Mouse (Mus musculus) heart, adult 9 months (tissue): ENCODE measurements around the gene Fto.
A peak's percentile ranks its signal among the peaks of the same experiment; 100 is the strongest.

Experiments used
- DNase-seq, 2 experiments: peaks; one replicate each; pipeline ENCODE4 v3.0.0; 2022; ENCODE audit warnings: low spot score in 2 of 2

Gene Fto

GRCm38 (mm10) chr8:91448667-91449329 is 135.5 kb downstream of the Fto start:
- no peak for DNase-seq

- no peak for DNase-seq
Measured at GRCm38 (mm10) chr8:91454926-91455325, 141.6 kb downstream of the Fto start.

DNA sequence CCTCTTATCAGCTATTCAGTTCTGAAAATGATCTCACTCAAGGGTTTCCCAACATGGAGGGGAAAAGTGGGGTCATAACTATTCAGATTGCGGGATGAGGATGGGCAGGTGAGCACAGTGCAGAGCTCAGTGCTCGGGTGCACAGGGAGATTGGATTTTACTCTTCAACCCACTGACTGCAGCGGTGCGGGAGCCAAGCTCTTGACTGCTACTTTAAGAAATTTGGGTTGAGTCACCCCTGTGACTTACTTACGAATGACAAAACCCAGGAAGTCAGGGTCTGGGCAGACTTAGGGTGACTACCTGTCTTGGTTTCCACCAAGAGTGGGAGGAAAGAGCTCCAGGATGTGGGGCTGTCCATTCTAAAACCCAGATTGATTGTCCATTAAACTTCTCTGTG is 142.3 kb downstream of the Fto start:
- DNase-seq, result no peak

- no peak for DNase-seq
Measured at GRCm38 (mm10) chr8:91458016-91458415, 144.7 kb downstream of the Fto start.

DNA sequence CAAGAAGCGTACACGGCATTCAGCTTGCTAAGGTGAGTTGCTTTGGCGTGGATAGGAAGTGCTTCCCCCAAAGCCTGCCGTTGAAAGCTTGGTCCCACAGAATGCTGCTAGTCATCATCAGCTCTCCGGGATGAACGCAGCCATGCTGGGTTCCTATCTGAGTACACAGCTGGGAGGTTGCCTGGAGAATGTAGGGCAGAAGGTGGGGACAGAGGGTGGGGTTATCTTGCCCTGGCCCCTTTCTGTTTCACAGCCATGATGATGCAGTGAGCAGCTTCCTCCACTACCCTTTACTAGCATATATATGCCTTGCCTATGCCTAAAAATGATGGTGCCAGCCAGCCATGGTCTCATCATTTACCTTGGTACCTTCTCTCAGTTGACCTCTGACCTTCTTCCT is 147.6 kb downstream of the Fto start:
- no peak for DNase-seq

DNA sequence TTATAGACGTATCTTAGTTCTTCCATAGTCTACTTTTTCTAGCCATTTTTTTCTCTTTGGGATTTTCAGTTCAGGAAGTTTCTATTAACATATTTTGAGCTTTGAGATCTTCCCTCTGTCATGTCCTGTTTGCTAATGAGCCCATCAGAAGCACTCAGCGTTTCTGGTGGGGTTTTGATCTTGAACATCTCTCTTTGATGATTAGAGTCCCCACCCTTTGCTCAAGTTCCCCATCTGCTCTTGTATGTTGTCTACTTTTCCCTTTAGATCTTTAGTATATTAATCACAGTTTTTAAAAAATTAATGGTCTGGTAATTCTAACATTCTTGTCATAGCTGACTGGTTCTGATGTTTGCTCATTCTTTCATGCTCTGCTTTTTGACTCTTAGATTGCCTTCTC is 150.4 kb downstream of the Fto start:
- no peak for DNase-seq

GRCm38 (mm10) chr8:91467463-91467862 is 154.1 kb downstream of the Fto start:
- no peak for DNase-seq

DNA sequence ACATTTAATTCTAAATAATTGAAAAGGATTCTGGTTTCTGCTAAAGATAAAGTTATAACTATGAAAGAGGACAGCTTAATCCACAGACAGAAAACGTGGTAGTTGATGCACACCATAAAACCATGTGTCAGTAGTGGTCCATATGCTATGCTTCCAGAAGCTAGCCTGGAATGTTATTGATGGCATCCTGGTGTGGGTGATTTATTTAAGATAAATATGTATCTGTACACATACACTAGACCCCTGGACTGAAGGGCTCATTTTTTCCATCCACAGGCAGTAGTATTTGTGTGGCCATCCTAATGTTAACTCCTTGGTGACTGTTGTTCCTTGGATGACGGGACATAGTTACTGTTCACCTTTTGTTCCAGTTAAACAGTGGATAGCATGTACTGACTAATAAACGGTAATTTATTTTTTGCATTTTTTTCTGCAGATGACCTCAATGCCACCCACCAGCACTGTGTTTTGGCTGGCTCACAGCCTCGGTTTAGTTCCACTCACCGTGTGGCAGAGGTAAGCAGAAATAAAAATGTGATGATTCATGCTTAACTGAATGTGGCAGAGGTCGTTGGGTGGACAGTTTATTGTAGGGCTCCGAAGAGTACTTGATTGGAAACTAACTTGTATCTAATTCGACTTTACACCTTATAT is 154.7 kb downstream of the Fto start:
- DNase-seq, result no peak

DNA sequence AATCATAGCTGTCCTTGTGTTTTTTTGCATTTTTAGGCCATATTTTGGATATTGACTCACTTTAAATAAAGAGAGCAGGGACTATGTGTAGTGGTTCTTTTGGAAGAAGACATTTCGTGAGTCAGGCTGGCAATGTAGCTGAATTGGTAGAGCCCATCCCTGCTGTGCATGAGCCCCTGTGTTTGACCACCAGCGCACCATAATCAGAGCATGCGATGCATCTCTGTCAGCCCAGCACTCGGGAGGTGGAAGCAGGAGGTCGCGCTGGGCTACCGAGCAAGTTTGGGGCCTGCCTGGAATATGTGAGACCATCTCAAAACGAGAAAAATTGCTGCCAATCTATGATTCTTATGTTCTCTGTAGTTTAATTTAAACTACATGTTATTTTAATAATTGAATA is 156.1 kb downstream of the Fto start:
- no peak for DNase-seq

GRCm38 (mm10) chr8:91474731-91475279 is 161.5 kb downstream of the Fto start:
- peak in 1 of 2 experiments; percentile 19 for DNase-seq

DNA sequence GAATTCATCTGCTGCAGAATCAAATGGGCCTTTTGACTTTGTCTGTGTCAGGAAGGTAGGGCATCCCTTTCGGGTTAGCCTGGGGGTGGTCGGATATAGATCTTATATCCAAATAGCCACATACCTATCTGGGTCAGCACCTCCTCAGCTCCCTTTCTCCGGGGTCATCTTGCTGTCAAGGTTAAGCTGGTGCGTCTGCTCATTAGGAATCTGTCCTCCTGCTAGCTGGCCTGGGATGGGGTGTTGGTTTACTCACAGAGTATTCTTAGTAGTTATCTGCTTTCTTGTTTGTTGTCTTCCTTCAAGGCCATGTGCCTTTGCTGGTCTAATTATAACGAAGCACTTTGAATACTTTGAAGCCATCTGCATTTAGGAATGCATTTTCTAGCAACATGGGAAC is 163.7 kb downstream of the Fto start:
- DNase-seq, result no peak

DNA sequence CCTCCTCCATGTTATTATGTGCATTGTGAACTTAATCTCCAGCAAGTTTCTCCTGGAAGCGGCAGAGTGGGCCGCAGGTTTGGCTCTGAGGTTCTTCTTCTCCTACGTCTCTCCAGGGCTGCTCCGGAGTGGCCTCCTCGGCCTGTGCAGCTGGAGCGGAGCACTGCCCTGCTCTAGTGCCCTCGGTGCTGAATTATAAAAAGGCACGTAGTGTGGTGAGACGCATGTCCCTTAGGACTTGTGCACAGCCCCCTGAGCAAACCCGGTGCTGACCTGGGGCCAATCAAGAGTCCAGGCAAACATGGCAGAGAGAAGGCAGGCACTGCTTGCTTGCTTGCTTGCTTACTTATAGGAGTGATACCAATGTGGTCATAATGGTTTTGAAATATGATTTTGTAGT is 164.1 kb downstream of the Fto start:
- DNase-seq, result no peak

GRCm38 (mm10) chr8:91482511-91482910 is 169.2 kb downstream of the Fto start:
- DNase-seq, result no peak

DNA sequence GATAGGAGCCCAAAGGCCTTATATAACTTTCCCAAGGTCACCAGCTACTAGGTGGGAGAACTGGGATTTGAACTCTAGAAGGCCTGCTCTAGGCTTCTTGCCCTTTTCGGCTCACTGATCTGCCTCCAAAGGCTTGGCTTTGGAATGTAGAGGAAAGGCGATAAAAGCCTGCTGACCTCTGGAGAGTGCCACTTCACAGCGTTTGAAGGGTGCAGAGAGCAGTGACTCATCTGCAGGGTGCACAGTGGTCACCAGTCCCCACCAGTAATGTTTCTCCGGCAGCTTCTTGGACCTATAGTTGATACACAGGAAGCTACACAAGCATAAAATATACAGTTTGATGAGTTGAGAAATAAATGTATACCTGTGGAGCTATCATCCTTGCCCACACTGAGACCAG is 173.1 kb downstream of the Fto start:
- no peak for DNase-seq

- DNase-seq, result no peak
Measured at GRCm38 (mm10) chr8:91487456-91487855, 174.1 kb downstream of the Fto start.

DNA sequence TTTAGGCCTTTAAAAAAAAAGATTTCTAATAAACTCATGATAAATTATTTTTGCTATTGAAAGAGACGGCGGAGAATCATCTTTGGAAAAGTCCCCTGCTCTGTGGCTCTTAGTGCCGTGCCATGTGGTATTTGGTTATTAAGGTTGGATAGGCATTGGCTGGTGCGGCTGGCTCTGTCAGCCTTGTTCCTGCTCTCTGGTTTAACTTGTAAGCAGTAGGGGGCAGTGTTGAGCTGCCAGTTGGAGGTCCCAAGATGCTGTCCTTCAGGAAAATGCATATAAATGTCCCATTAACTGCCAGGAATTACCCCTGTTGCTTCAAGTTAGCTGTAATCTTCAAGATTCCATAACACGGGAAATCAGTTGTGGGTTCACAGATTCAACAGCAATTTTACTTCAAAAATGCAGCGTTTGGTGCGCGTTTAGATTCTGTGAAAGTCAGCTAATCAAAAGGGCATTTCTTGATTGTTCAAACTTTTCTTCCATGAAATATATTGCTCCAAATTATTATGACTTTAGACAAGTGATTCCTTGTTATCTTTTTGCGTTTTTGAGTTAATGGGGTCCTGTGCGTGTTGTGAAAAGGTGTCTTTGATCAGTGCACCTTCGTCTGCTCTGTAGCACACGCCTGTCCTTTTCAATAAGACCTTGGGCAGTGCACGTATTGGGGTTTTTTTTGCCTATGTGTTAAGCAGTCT is 174.9 kb downstream of the Fto start:
- DNase-seq, result peak in 1 of 2 experiments; percentile 54

DNA sequence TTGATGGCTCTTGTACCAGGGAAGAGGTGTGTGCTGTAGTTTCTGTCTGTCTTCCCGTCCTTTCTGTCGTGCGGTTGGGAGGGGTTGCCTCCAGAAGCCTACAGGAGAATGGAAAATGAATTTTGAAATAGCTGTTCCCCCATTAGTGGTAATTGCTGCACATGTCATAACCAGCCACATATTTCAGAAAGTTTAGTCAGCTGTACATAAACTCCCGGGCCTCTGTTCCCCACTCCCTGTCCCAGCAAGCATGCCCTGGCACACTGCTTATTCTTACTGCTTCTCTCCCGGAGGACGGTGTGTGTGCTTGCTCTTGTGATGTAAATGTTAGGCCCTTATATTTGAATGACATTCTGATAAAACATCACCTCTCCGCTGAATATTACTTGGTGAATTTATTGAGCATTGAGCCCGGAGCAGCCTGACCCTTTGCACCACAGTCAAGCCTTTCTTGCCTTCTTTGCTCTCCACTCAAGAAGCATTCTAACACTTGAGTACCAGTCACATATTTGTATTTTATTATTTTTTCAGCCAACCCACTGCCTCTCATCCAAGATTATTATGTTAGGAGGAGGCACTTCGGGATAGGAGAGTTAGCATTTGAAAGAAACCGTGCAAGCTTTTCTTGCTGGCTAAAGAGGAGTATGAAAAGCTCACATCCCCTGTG is 175.6 kb downstream of the Fto start:
- no peak for DNase-seq

- no peak for DNase-seq
Measured at GRCm38 (mm10) chr8:91490065-91490464, 176.7 kb downstream of the Fto start.

GRCm38 (mm10) chr8:91493373-91493772 is 180.0 kb downstream of the Fto start:
- DNase-seq, result no peak

DNA sequence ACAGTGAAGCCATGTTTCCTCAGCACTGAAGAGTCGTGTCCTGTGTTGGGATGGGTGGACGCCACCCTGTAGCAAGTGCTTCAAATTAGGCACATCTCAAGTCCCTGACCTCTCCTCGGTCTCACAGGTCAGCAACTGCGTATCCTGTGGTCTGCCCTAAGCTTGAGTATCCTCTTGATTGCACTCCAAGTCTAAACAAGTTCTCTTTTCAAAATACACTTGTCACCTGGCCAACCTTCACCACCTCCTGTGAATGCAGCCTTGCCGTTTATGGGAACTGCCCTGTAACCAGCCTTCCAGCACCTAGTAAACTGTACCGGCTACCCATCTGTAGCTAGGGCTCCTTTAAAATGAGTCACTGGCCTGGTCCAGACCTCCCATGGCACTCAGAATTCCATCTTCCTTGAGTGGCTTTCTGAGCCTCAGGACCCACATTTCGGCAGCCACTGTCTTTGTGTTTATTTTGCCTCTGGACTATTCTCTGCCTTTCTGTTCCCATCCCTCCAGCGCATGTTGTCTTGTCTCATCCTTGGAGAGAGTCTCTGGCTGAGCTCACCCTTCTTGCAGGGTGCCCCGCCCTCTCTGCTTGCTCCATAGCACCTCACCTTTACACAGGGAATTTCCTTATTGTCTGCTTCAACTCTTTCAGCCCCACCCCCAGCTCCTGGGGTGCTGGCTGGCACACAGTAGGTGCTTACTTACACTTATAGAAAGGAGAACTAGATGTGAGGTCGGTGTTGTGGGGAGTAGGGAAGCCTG is 181.4 kb downstream of the Fto start:
- DNase-seq, result no peak

DNA sequence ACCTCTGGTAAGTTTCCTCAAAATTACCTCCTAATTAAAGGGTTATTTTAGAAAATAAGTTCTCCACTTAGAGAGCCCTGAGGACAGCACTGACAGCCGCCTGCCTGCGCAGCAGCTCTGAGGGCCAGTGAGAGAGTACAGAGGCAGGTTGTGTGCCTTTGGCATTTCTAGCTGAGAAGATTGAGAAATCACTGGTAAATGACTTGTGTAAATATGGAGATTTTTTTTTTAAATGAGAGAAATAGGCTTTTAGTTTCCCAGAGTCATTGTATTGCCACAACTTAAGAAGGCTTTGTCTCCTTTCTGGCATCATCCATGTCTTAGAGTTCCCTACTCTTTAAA is 181.9 kb downstream of the Fto start:
- DNase-seq, result no peak

GRCm38 (mm10) chr8:91496000-91496399 is 182.7 kb downstream of the Fto start:
- no peak for DNase-seq
